Mouse (Mus musculus) G1E (cell line): ENCODE results near the gene Akt2.

Experiments used
- CTCF ChIP-seq: IDR thresholded peaks from 2 replicates; pipeline ENCODE4 v1.5.1; 2012; ENCODE audit warnings: low read depth, low read length, inconsistent platforms, mixed read lengths
- GATA1 ChIP-seq: IDR thresholded peaks from 2 replicates; pipeline ENCODE4 v1.6.1; 2012; ENCODE audit warnings: borderline replicate concordance, low read length, inconsistent platforms, mixed read lengths
- GATA2 ChIP-seq: IDR thresholded peaks from 2 replicates; pipeline ENCODE4 v1.6.1; 2012; ENCODE audit warnings: low read depth, low read length, inconsistent platforms, borderline replicate concordance
- POLR2AphosphoS5 ChIP-seq: IDR thresholded peaks from 2 replicates; pipeline ENCODE4 v1.6.1; 2012; ENCODE audit warnings: low read depth, low read length, inconsistent platforms; ENCODE audit not compliant: insufficient replicate concordance
- TAL1 ChIP-seq: conservative IDR thresholded peaks from 2 replicates; pipeline ENCODE4 v1.6.1; 2012; ENCODE audit warnings: low read depth, low read length, inconsistent platforms, mixed read lengths

DNA sequence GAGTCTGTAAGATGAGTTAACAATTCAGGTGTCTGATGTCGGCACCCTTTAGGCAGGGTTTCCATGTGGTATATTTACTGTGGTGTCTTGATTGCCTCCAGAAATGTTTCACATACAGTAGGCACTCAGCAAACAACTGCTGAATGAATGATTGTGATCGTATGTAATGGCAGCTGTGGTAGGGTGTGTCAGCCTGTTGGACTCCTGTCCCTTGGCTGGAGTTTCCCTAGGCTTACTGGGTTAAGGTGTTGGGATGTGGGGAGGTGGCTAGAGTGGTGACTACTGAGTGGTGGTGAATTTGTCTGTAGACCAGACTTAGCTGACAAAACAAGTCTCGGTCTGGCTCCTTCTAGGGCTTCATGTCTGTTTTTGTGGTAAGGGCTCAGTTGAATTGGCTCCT is 19.0 kb downstream of the Akt2 start:
- TF ChIP-seq CTCF = no peak
- no peak for TF ChIP-seq GATA2
- no peak for TF ChIP-seq GATA1
- TF ChIP-seq TAL1 = no peak
- TF ChIP-seq POLR2AphosphoS5 = no peak
